Mouse (Mus musculus) activated CD4-positive, CD25-positive, alpha-beta regulatory T cell, adult 4 months (primary cell): ENCODE results near the gene Prl3d3. TPM values are rescaled to one million over a fixed set of nuclear protein-coding genes. Genes with fewer than 3 reads are reported as not detected.
"Not testable (repeated sequence)": the region's sequence is repeated elsewhere in the genome, so short reads cannot be mapped to it uniquely, and the experiment has no call there.

Source experiments
- ATAC-seq: one replicate; pipeline ENCODE4 v1.8.0; 2017
- polyA plus RNA-seq, 2 experiments: library from polyadenylated mRNA; unstranded; fragments of 100-300 nt; shearing (Covaris generic); gene quantifications; one replicate each; pipeline ENCODE4 v1.2.1; 2017

The Prl3d3 gene
- polyA plus RNA-seq: not detected

DNA sequence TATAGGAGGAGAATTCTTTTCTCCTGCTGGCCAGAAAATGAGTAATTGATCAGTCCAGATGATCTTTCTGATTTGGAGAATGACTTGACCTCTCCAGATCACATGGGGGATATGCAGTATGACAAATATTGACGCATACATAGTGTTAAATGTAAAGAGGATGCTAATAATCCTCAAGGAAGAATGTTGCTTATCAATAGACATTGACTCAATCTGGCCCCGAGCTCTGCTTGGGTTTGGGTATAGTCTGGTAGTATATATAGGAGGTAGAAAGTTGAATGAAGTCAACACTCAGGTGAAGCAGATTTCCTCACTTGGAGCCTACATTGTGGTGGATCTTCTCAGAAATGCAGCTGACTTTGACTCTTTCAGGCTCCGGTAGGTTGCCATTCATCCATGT lies at the start of gene Prl3d3:
Gene Prl3d3 (plus strand): TSS at position 301 of the 400 bp plus-strand sequence.
- ATAC-seq: not testable (repeated sequence)

DNA sequence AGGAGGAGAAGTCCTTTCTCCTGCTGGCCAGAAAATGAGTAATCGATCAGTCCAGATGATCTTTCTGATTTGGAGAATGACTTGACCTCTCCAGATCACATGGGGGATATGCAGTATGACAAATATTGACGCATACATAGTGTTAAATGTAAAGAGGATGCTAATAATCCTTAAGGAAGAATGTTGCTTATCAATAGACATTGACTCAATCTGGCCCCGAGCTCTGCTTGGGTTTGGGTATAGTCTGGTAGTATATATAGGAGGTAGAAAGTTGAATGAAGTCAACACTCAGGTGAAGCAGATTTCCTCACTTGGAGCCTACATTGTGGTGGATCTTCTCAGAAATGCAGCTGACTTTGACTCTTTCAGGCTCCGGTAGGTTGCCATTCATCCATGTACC lies 35.2 kb upstream of the Prl3d3 start, which contains the start of gene Prl3d2:
Gene Prl3d2 (plus strand): TSS at position 301 of the 400 bp plus-strand sequence.
- ATAC-seq: not testable (repeated sequence)

DNA sequence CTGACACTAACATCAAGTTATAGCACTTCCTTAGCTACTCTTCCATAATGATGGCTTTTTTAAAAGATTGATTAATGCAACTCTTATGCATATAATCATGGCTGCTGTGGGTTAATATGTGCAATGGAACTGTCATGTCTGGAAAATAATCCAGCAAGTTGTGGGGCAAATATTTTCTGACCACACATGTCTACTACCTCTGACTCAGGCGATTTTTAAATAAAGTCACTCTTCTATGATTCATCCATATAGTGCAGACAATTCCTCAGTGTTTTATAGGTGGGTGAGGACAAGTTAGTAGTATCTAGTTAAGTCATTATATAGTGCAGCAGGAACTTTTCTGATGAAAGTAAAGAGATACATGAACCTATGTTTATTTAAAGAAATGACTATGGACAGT lies 8.3 kb upstream of the Prl3d3 start:
- no peak for ATAC-seq

DNA sequence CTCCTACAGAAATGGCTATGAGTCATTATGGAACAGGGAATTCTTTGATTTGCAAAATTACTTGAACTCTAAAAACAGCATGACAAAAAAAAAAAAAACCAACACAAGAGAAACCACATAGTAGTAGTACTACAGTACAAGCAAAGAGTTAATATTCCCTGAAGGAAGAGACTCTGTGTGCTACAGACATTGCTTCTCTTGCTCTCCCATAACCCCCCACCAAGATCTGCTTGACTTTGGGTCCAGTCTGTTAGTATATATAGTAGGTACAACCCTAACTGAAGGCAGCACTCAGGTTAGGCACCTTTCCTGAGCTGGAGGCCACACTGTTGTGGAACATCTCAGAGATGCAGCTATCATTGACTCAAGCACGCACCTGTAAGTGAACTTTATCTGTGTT lies 39.8 kb downstream of the Prl3d3 start, which contains the start of gene Prl3c1:
Gene Prl3c1 (plus strand): TSS at position 301 of the 400 bp plus-strand sequence.
- ATAC-seq: no peak

Other genes with a start within 250 kb of the Prl3d3 start
- gene Prl, start 99.2 kb upstream of the Prl3d3 start, polyA plus RNA-seq: under 1 TPM in 1 of 2 experiments, not detected in 1; 0.56 TPM
- not detected for gene Prl3d1, start 62.6 kb upstream of the Prl3d3 start, polyA plus RNA-seq
- not detected for gene Prl3d2, start 35.1 kb upstream of the Prl3d3 start, polyA plus RNA-seq
- not detected for gene Prl3c1, start 39.9 kb downstream of the Prl3d3 start, polyA plus RNA-seq
- gene Prl3b1, start 85.1 kb downstream of the Prl3d3 start, polyA plus RNA-seq: not detected
- gene Prl3a1, start 102.6 kb downstream of the Prl3d3 start, polyA plus RNA-seq: not detected
- gene Prl6a1, start 155.8 kb downstream of the Prl3d3 start, polyA plus RNA-seq: under 1 TPM in 1 of 2 experiments, not detected in 1; 0.41 TPM
- gene Prl8a2, start 188.9 kb downstream of the Prl3d3 start, polyA plus RNA-seq: not detected
- gene Prl2b1, start 234.1 kb downstream of the Prl3d3 start, polyA plus RNA-seq: not detected